Mouse (Mus musculus): ENCODE results near the gene Cd2. TPM values are rescaled to one million over a fixed set of nuclear protein-coding genes. Genes with fewer than 3 reads are reported as not detected.

Gene Cd2
- polyA plus RNA-seq, 1 experiment from 2014 or later = 2.2 TPM

- H3K36me3 ChIP-seq (ENCODE audit: insufficient read depth, low read length) = no peaks in the 10 kb centered on the region
- ATAC-seq (no peak), DNase-seq (ENCODE audit: low spot score) (no peak)
- H3K27ac ChIP-seq (ENCODE audit: low read length) = no peak overlapping the region
- TF ChIP-seq CTCF (IDR thresholded peaks at IDR 0.05) = peak; percentile 72
- no peak for TF ChIP-seq EP300 (IDR thresholded peaks at IDR 0.05)
- H3K9ac ChIP-seq (replicated peaks; ENCODE audit: low read depth) = no peak overlapping the region
- 77% methylated on average over 6 of the region's 6 CpGs for WGBS
- no peaks in the 10 kb centered on the region for H3K9me3 ChIP-seq (ENCODE audit: low read length)
- no peak overlapping the region for H3K4me2 ChIP-seq (replicated peaks; ENCODE audit: low read depth, low read length)
- peaks cover 5% of the 10 kb centered on the region; the same call in 1 of the 2 replicates for H3K4me1 ChIP-seq (ENCODE audit: insufficient read depth, low read depth, low read length)
- H3K4me3 ChIP-seq (ENCODE audit: low read depth, low read length) = no peak overlapping the region
- H3K27me3 ChIP-seq (replicated peaks; ENCODE audit: insufficient read depth, low read length) = no peaks in the 10 kb centered on the region
Observed at GRCm38 (mm10) chr3:101318115-101318514, 30.4 kb upstream of the Cd2 start.

- Histone ChIP-seq H3K27me3 (replicated peaks; ENCODE audit: insufficient read depth, low read length) (no peaks in the 10 kb centered on the region), H3K4me1 (ENCODE audit: insufficient read depth, low read depth, low read length) (no peaks in the 10 kb centered on the region), H3K4me3 (ENCODE audit: low read depth, low read length) (no peak overlapping the region), H3K36me3 (ENCODE audit: insufficient read depth, low read length) (no peaks in the 10 kb centered on the region), H3K27ac (ENCODE audit: low read length) (no peak overlapping the region), H3K4me2 (replicated peaks; ENCODE audit: low read depth, low read length) (no peak overlapping the region), H3K9ac (replicated peaks; ENCODE audit: low read depth) (no peak overlapping the region), H3K9me3 (ENCODE audit: low read length) (no peaks in the 10 kb centered on the region)
- DNase-seq (ENCODE audit: low spot score) (no peak), ATAC-seq (no peak)
- WGBS = 79% methylated on average over 6 of the region's 6 CpGs
- no peak for TF ChIP-seq EP300 (IDR thresholded peaks at IDR 0.05)
- peak; percentile 45 for TF ChIP-seq CTCF (IDR thresholded peaks at IDR 0.05)
Observed at GRCm38 (mm10) chr3:101314954-101315353, 27.2 kb upstream of the Cd2 start.

GRCm38 (mm10) chr3:101313266-101314051 lies 25.7 kb upstream of the Cd2 start:
- Histone ChIP-seq H3K36me3 (ENCODE audit: insufficient read depth, low read length) (no peaks in the 10 kb centered on the region), H3K27ac (ENCODE audit: low read length) (no peak overlapping the region), H3K4me1 (ENCODE audit: insufficient read depth, low read depth, low read length) (no peaks in the 10 kb centered on the region), H3K9me3 (ENCODE audit: low read length) (no peaks in the 10 kb centered on the region), H3K9ac (replicated peaks; ENCODE audit: low read depth) (no peak overlapping the region), H3K4me2 (replicated peaks; ENCODE audit: low read depth, low read length) (no peak overlapping the region), H3K27me3 (replicated peaks; ENCODE audit: insufficient read depth, low read length) (no peaks in the 10 kb centered on the region), H3K4me3 (ENCODE audit: low read depth, low read length) (no peak overlapping the region)
- DNase-seq (ENCODE audit: low spot score) (no peak), ATAC-seq (no peak)
- WGBS = 74% methylated on average over 8 of the region's 8 CpGs
- TF ChIP-seq EP300 (IDR thresholded peaks at IDR 0.05) (no peak), CTCF (IDR thresholded peaks at IDR 0.05) (no peak)

- TF ChIP-seq CTCF (IDR thresholded peaks at IDR 0.05) = no peak
- no peak for TF ChIP-seq EP300 (IDR thresholded peaks at IDR 0.05)
- ATAC-seq (peak; percentile 50; the same call in 1 of the 2 replicates), DNase-seq (ENCODE audit: low spot score) (no peak)
- Histone ChIP-seq H3K9me3 (ENCODE audit: low read length) (no peaks in the 10 kb centered on the region), H3K4me2 (replicated peaks; ENCODE audit: low read depth, low read length) (no peak overlapping the region), H3K4me1 (ENCODE audit: insufficient read depth, low read depth, low read length) (no peaks in the 10 kb centered on the region), H3K27me3 (replicated peaks; ENCODE audit: insufficient read depth, low read length) (no peaks in the 10 kb centered on the region), H3K9ac (replicated peaks; ENCODE audit: low read depth) (no peak overlapping the region), H3K36me3 (ENCODE audit: insufficient read depth, low read length) (no peaks in the 10 kb centered on the region), H3K27ac (ENCODE audit: low read length) (no peak overlapping the region), H3K4me3 (ENCODE audit: low read depth, low read length) (no peak overlapping the region)
- WGBS = 48% methylated on average over 9 of the region's 9 CpGs
Observed at GRCm38 (mm10) chr3:101310977-101311376, 23.2 kb upstream of the Cd2 start.

GRCm38 (mm10) chr3:101309626-101310025 lies 21.9 kb upstream of the Cd2 start:
- no peaks in the 10 kb centered on the region for H3K36me3 ChIP-seq (ENCODE audit: insufficient read depth, low read length)
- no peak for DNase-seq (ENCODE audit: low spot score)
- ATAC-seq = no peak
- TF ChIP-seq CTCF (IDR thresholded peaks at IDR 0.05) = no peak
- no peak for TF ChIP-seq EP300 (IDR thresholded peaks at IDR 0.05)
- H3K9me3 ChIP-seq (ENCODE audit: low read length) = no peaks in the 10 kb centered on the region
- no peak overlapping the region for H3K9ac ChIP-seq (replicated peaks; ENCODE audit: low read depth)
- no peak overlapping the region for H3K27ac ChIP-seq (ENCODE audit: low read length)
- 59% methylated on average over 3 of the region's 3 CpGs for WGBS
- H3K4me3 ChIP-seq (ENCODE audit: low read depth, low read length) = no peak overlapping the region
- H3K4me1 ChIP-seq (ENCODE audit: insufficient read depth, low read depth, low read length) = no peaks in the 10 kb centered on the region
- no peaks in the 10 kb centered on the region for H3K27me3 ChIP-seq (replicated peaks; ENCODE audit: insufficient read depth, low read length)
- no peak overlapping the region for H3K4me2 ChIP-seq (replicated peaks; ENCODE audit: low read depth, low read length)

GRCm38 (mm10) chr3:101306090-101306489 lies 18.4 kb upstream of the Cd2 start:
- no peak for ATAC-seq
- Histone ChIP-seq H3K4me3 (ENCODE audit: low read depth, low read length) (no peak overlapping the region), H3K9ac (replicated peaks; ENCODE audit: low read depth) (no peak overlapping the region), H3K4me2 (replicated peaks; ENCODE audit: low read depth, low read length) (no peak overlapping the region), H3K27me3 (replicated peaks; ENCODE audit: insufficient read depth, low read length) (no peaks in the 10 kb centered on the region), H3K9me3 (ENCODE audit: low read length) (no peaks in the 10 kb centered on the region), H3K36me3 (ENCODE audit: insufficient read depth, low read length) (no peaks in the 10 kb centered on the region), H3K4me1 (ENCODE audit: insufficient read depth, low read depth, low read length) (no peaks in the 10 kb centered on the region), H3K27ac (ENCODE audit: low read length) (no peak overlapping the region)
- no peak for DNase-seq (ENCODE audit: low spot score)
- 41% methylated on average over 9 of the region's 9 CpGs for WGBS
- 0 out of 2 replicates have a peak, but pooled peaks have one; percentile 9 for TF ChIP-seq EP300 (IDR thresholded peaks at IDR 0.05)
- no peak for TF ChIP-seq CTCF (IDR thresholded peaks at IDR 0.05)
